Mouse (Mus musculus) bone marrow macrophage, adult 2 months (primary cell): ENCODE results near the gene Traf1.

ENCODE experiments used
- CTCF ChIP-seq: IDR thresholded peaks from 2 replicates; pipeline ENCODE4 v1.5.1; 2012; ENCODE audit warnings: low read depth, mild to moderate bottlenecking, low read length, moderate library complexity
- POLR2A ChIP-seq: IDR thresholded peaks from 2 replicates; pipeline ENCODE4 v1.6.1; 2012; ENCODE audit warnings: mild to moderate bottlenecking, low read depth, low read length, borderline replicate concordance

DNA sequence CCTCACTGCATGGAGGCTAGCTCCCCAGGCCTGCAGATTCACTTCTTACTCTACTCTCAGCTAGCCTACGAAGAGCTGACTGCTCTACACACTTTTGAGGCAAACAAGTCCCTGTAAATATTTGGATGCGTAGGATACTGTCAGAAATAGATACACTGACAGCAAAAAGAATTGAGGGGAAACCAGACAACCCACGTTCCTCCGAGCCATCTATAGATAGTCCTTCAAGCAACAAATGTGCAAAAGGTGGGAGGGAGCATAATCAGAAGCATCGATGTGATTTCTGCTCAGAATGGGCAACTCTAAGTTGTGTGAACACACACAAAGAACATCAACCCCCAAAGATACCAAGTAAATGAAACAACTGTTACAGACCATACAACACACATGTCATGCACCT is 34.9 kb upstream of the Traf1 start:
- no peak for TF ChIP-seq CTCF
- TF ChIP-seq POLR2A = no peak
